Mouse (Mus musculus) skeletal muscle tissue, adult 2 months (tissue): Measurements from ENCODE around the gene Map3k7cl.

Experiments
- DNase-seq: peaks from one replicate; pipeline ENCODE4 v3.0.0-alpha.2; 2012; ENCODE audit warnings: low read depth, low spot score

The Map3k7cl gene

GRCm38 (mm10) chr16:87585548-87586262, 32.6 kb downstream of the Map3k7cl start:
- no peak for DNase-seq

GRCm38 (mm10) chr16:87587843-87588242, 34.7 kb downstream of the Map3k7cl start:
- no peak for DNase-seq

- DNase-seq = no peak
Observed at GRCm38 (mm10) chr16:87594145-87594544, 41.0 kb downstream of the Map3k7cl start.

- no peak for DNase-seq
Observed at GRCm38 (mm10) chr16:87595149-87595548, 42.0 kb downstream of the Map3k7cl start.

GRCm38 (mm10) chr16:87602717-87603526, 49.8 kb downstream of the Map3k7cl start:
- no peak for DNase-seq

GRCm38 (mm10) chr16:87604002-87604401, 50.9 kb downstream of the Map3k7cl start:
- DNase-seq = no peak

GRCm38 (mm10) chr16:87604883-87605282, 51.8 kb downstream of the Map3k7cl start:
- no peak for DNase-seq

GRCm38 (mm10) chr16:87607383-87607782, 54.3 kb downstream of the Map3k7cl start:
- no peak for DNase-seq

GRCm38 (mm10) chr16:87607959-87608358, 54.8 kb downstream of the Map3k7cl start:
- DNase-seq = no peak

- no peak for DNase-seq
Observed at GRCm38 (mm10) chr16:87610142-87610541, 57.0 kb downstream of the Map3k7cl start.

- DNase-seq = no peak
Observed at GRCm38 (mm10) chr16:87610556-87611295, 57.6 kb downstream of the Map3k7cl start.

GRCm38 (mm10) chr16:87611420-87611819, 58.3 kb downstream of the Map3k7cl start:
- peak; percentile 14 for DNase-seq

- DNase-seq = no peak
Observed at GRCm38 (mm10) chr16:87612218-87612838, 59.2 kb downstream of the Map3k7cl start.

GRCm38 (mm10) chr16:87617377-87617776, 64.2 kb downstream of the Map3k7cl start:
- no peak for DNase-seq

GRCm38 (mm10) chr16:87621246-87621645, 68.1 kb downstream of the Map3k7cl start:
- DNase-seq = no peak

GRCm38 (mm10) chr16:87623881-87624280, 70.8 kb downstream of the Map3k7cl start:
- no peak for DNase-seq

- no peak for DNase-seq
Observed at GRCm38 (mm10) chr16:87624937-87625336, 71.8 kb downstream of the Map3k7cl start.

GRCm38 (mm10) chr16:87625341-87625740, 72.2 kb downstream of the Map3k7cl start:
- peak; percentile 50 for DNase-seq

GRCm38 (mm10) chr16:87625816-87626215, 72.7 kb downstream of the Map3k7cl start:
- DNase-seq = no peak

- no peak for DNase-seq
Observed at GRCm38 (mm10) chr16:87626696-87627095, 73.6 kb downstream of the Map3k7cl start.

GRCm38 (mm10) chr16:87634709-87635108, 81.6 kb downstream of the Map3k7cl start:
- DNase-seq = no peak
